Mouse (Mus musculus) neural tube, embryonic 13.5 days (tissue): ENCODE results near the gene Gm3633. TPM values are rescaled to one million over a fixed set of nuclear protein-coding genes. Genes with fewer than 3 reads are reported as not detected.
"Not testable (repeated sequence)": the region's sequence is repeated elsewhere in the genome, so short reads cannot be mapped to it uniquely, and the experiment has no call there.

Source experiments
- ATAC-seq: fragments of 200-750 bp; cut with Nextera tagmentation; 2 replicates; pipeline ENCODE4 v1.8.0; 2017; ENCODE audit warnings: low read depth, mild to moderate bottlenecking, moderate TSS enrichment, moderate library complexity
- H3K27ac ChIP-seq: fragments of 300-500 bp; sonication (generic); replicated peaks from 2 replicates; pipeline ENCODE4 v1.5.1; 2015; ENCODE audit warnings: moderate library complexity, mild to moderate bottlenecking, inconsistent platforms
- H3K27me3 ChIP-seq: fragments of 300-500 bp; sonication (generic); 2 replicates; pipeline ENCODE4 v1.6.1; 2015; ENCODE audit warnings: mild to moderate bottlenecking, inconsistent platforms
- H3K36me3 ChIP-seq: fragments of 300-500 bp; sonication (generic); 2 replicates; pipeline ENCODE4 v1.6.1; 2015; ENCODE audit warnings: mild to moderate bottlenecking, inconsistent platforms
- H3K4me1 ChIP-seq: fragments of 300-500 bp; sonication (generic); replicated peaks from 2 replicates; pipeline ENCODE4 v1.6.1; 2015; ENCODE audit warnings: inconsistent platforms
- H3K4me2 ChIP-seq: fragments of 300-500 bp; sonication (generic); 2 replicates; pipeline ENCODE4 v1.6.1; 2015; ENCODE audit warnings: inconsistent platforms, mild to moderate bottlenecking, moderate library complexity
- H3K4me3 ChIP-seq: fragments of 300-500 bp; sonication (generic); 2 replicates; pipeline ENCODE4 v1.5.1; 2015; ENCODE audit warnings: mild to moderate bottlenecking, inconsistent platforms
- H3K9ac ChIP-seq: fragments of 300-500 bp; sonication (generic); 2 replicates; pipeline ENCODE4 v1.6.1; 2015; ENCODE audit warnings: moderate library complexity, mild to moderate bottlenecking, inconsistent platforms
- H3K9me3 ChIP-seq: fragments of 300-500 bp; sonication (generic); 2 replicates; pipeline ENCODE4 v1.6.1; 2016; ENCODE audit warnings: inconsistent platforms
- WGBS: fragments of 180-500 bp; shearing (Covaris S2); methylation state at CpG from one replicate; pipeline ENCODE4 v1.1.7; 2015; 5-methylcytosine and 5-hydroxymethylcytosine counted together
- microRNA-seq: library from miRNA; unstranded; fragments of <30 nt; microRNA quantifications from one replicate; pipeline ENCODE4, GENCODE M21; 2016
- polyA plus RNA-seq: library from polyadenylated mRNA; unstranded; fragments of >200 nt; fragmentation: Nextera tagmentation; extraction: Ambion mirVana; gene quantifications from 2 replicates; pipeline ENCODE4 v1.2.1, GENCODE M21; 2015

Gene Gm3633
- polyA plus RNA-seq = not detected in 2 replicates

- not testable (repeated sequence) for H3K9ac ChIP-seq, H3K9me3 ChIP-seq, H3K4me3 ChIP-seq, H3K27me3 ChIP-seq, H3K4me1 ChIP-seq, H3K27ac ChIP-seq, H3K36me3 ChIP-seq, ATAC-seq, H3K4me2 ChIP-seq
- 57% methylated on average over 1 of the region's 2 CpGs for WGBS
These were observed at the start of gene Gm3633 for GRCm38 (mm10) chr14:42641817-42642216. Gm3633 (minus strand) TSS chr14:42641917.

- not testable (repeated sequence) for H3K4me3 ChIP-seq, H3K9me3 ChIP-seq, H3K27me3 ChIP-seq, H3K4me2 ChIP-seq, H3K36me3 ChIP-seq, H3K27ac ChIP-seq, H3K9ac ChIP-seq, ATAC-seq, H3K4me1 ChIP-seq
- no CpG with 5 or more reads among the region's 1 CpGs for WGBS
These were observed 13.9 kb upstream of the Gm3633 start, which contains the start of gene Gm10378 for GRCm38 (mm10) chr14:42655638-42656037. Gm10378 (plus strand) TSS chr14:42655938.

- no CpG with 5 or more reads among the region's 3 CpGs for WGBS
- not testable (repeated sequence) for H3K4me2 ChIP-seq, H3K4me3 ChIP-seq, H3K9ac ChIP-seq, H3K36me3 ChIP-seq, ATAC-seq, H3K27ac ChIP-seq, H3K9me3 ChIP-seq, H3K4me1 ChIP-seq, H3K27me3 ChIP-seq
These were observed 41.9 kb downstream of the Gm3633 start, which contains the start of gene Gm17124 for GRCm38 (mm10) chr14:42599782-42600181. Gm17124 (minus strand) TSS chr14:42599882.

Small RNA genes within 50 kb of the gene (microRNA-seq; reads per million reads assigned to microRNA genes)
- gene Gm23620 = not detected
- gene Gm25228 = not detected

Other genes with a start within 250 kb of the Gm3633 start
- gene Gm8005, start 202.2 kb downstream of the Gm3633 start, polyA plus RNA-seq = not detected in 2 replicates
- gene Gm8011, start 178.0 kb downstream of the Gm3633 start, polyA plus RNA-seq = not detected in 2 replicates
- gene Gm8020, start 139.6 kb downstream of the Gm3633 start, polyA plus RNA-seq = not detected in 2 replicates
- gene Gm8024, start 117.6 kb downstream of the Gm3633 start, polyA plus RNA-seq = not detected in 2 replicates
- gene Gm17124, start 42.0 kb downstream of the Gm3633 start, polyA plus RNA-seq = not detected in 2 replicates
- not detected in 2 replicates for gene Gm10378, start 14.0 kb upstream of the Gm3633 start, polyA plus RNA-seq
- gene Gm3015, start 126.9 kb upstream of the Gm3633 start, polyA plus RNA-seq = not detected in 2 replicates
- not detected in 2 replicates for gene Gm10377, start 156.1 kb upstream of the Gm3633 start, polyA plus RNA-seq
- not detected in 2 replicates for gene Gm21977, start 211.6 kb upstream of the Gm3633 start, polyA plus RNA-seq